In the genomic region with DNA sequence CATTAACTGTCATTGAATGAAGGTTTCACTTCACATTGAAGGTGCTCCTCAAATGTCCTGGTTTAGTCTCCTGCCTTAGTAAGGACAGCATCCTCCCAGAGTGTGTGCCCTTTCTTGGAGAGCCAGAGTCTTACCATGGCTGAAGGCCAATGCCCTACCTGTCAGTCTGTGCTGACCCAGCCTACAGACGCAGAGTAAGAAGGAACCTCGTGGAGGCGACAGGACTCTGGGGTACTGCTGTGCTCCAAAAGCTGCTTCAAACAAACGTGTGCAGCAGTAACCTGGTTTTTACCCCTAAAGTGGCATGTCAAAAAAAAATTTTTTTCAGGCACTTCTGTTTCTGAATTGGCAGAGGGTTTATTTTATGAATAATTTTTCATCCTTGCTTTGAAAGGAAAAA, we compare ENCODE assay signal across 22 mouse cellular contexts.
"Had no signal": no experiment of that assay in that cellular context is flagged by ENCODE, and none has a peak within 500 bp of the region (broad histone marks: within the 10 kb centered on the region; RNA-seq: fewer than 3 reads in every experiment).

No protein-coding gene starts in this region.

- ATAC-seq: lung, postnatal 0 days; midbrain, embryonic 16.5 days had no signal

- H3K27ac ChIP-seq: lung, embryonic 15.5 days; macrophage; midbrain, embryonic 10.5 days; midbrain, embryonic 12.5 days; neural tube, embryonic 13.5 days; neural tube, embryonic 15.5 days had no signal

- H3K9ac ChIP-seq: lung, embryonic 15.5 days; midbrain, embryonic 12.5 days; neural tube, embryonic 13.5 days; neural tube, embryonic 15.5 days had no signal

- H3K27me3 ChIP-seq: lung, embryonic 15.5 days; midbrain, embryonic 12.5 days; neural tube, embryonic 13.5 days; neural tube, embryonic 15.5 days had no signal

- DNase-seq: lung, adult 2 months; lung, postnatal 14 days; lung, postnatal 36 days; midbrain, embryonic 14.5 days; retina, postnatal 1 day; right cerebral cortex, adult 18-20 months; right cerebral cortex, postnatal 25 days; right cerebral cortex, postnatal 4 days; spleen, adult 18-20 months; thymus, adult 18-20 months; thymus, postnatal 14 days; thymus, postnatal 36 days had no signal

- H3K4me1 ChIP-seq: midbrain, embryonic 10.5 days; midbrain, embryonic 12.5 days; neural tube, embryonic 15.5 days had no signal

- H3K4me3 ChIP-seq: lung, embryonic 15.5 days; megakaryocyte, embryonic 14.5 days; midbrain, embryonic 10.5 days; midbrain, embryonic 12.5 days; myocyte; neural tube, embryonic 13.5 days; neural tube, embryonic 15.5 days had no signal

- H3K36me3 ChIP-seq: lung, embryonic 15.5 days; midbrain, embryonic 10.5 days; midbrain, embryonic 12.5 days; neural tube, embryonic 13.5 days; neural tube, embryonic 15.5 days had no signal

- H3K4me2 ChIP-seq: lung, embryonic 15.5 days; midbrain, embryonic 12.5 days; neural tube, embryonic 13.5 days; neural tube, embryonic 15.5 days had no signal

- H3K9me3 ChIP-seq: lung, embryonic 15.5 days; midbrain, embryonic 10.5 days; midbrain, embryonic 12.5 days; neural tube, embryonic 13.5 days; neural tube, embryonic 15.5 days had no signal
